Mouse (Mus musculus) bone marrow, adult 2 months (tissue): ENCODE measurements at regions not wholly inside any gene's neighbourhood (a gene's known extent, or its start where the extent isn't known, plus 50 kb on each side); places are given as distances from the start of the nearest gene placed in this dataset.

ENCODE experiments used
- CTCF ChIP-seq: fragments of 200-500 bp; IDR thresholded peaks from 2 replicates; pipeline ENCODE4 v1.5.1; 2011; ENCODE audit warnings: low read length, control low read depth; ENCODE audit not compliant: control insufficient read depth, insufficient read depth
- POLR2A ChIP-seq: fragments of 200-500 bp; IDR thresholded peaks from 2 replicates; pipeline ENCODE4 v1.6.1; 2011; ENCODE audit warnings: low read depth, mild to moderate bottlenecking, control low read depth, low read length, borderline replicate concordance; ENCODE audit not compliant: control insufficient read depth

- TF ChIP-seq POLR2A (no peak), CTCF (no peak)
Measured at GRCm38 (mm10) chr12:107171676-107172075, 316.8 kb upstream of the 3110018I06Rik start.
